Mouse (Mus musculus) midbrain, embryonic 16.5 days (tissue): ENCODE measurements at regions not wholly inside any gene's neighbourhood (a gene's known extent, or its start where the extent isn't known, plus 50 kb on each side); places are given as distances from the start of the nearest gene placed in this dataset.

Experiments
- ATAC-seq: fragments of 200-750 bp; cut with Nextera tagmentation; 2 replicates; pipeline ENCODE4 v1.8.0; 2017; ENCODE audit warnings: moderate TSS enrichment
- H3K27ac ChIP-seq: fragments of 300-500 bp; sonication (generic); 2 replicates; pipeline ENCODE4 v1.5.1; 2014; ENCODE audit warnings: mild to moderate bottlenecking, low read length, mixed read lengths
- H3K27me3 ChIP-seq: fragments of 300-500 bp; sonication (generic); 2 replicates; pipeline ENCODE4 v1.6.1; 2014; ENCODE audit warnings: low read depth, low read length, mixed read lengths; ENCODE audit not compliant: control insufficient read depth, insufficient read depth
- H3K36me3 ChIP-seq: fragments of 300-500 bp; sonication (generic); 2 replicates; pipeline ENCODE4 v1.6.1; 2014; ENCODE audit warnings: mild to moderate bottlenecking, low read length, moderate library complexity, mixed read lengths; ENCODE audit not compliant: control insufficient read depth, insufficient read depth
- H3K4me1 ChIP-seq: fragments of 300-500 bp; sonication (generic); 2 replicates; pipeline ENCODE4 v1.6.1; 2014; ENCODE audit warnings: mild to moderate bottlenecking, low read length, mixed read lengths; ENCODE audit not compliant: control insufficient read depth, insufficient read depth
- H3K4me2 ChIP-seq: fragments of 300-500 bp; sonication (generic); 2 replicates; pipeline ENCODE4 v1.6.1; 2014; ENCODE audit warnings: mild to moderate bottlenecking, low read length, mixed read lengths
- H3K4me3 ChIP-seq: fragments of 300-500 bp; sonication (generic); 2 replicates; pipeline ENCODE4 v1.5.1; 2014; ENCODE audit warnings: low read depth, mild to moderate bottlenecking, low read length, moderate library complexity, mixed read lengths
- H3K9ac ChIP-seq: fragments of 300-500 bp; sonication (generic); 2 replicates; pipeline ENCODE4 v1.6.1; 2014; ENCODE audit warnings: low read depth, low read length, mixed read lengths
- H3K9me3 ChIP-seq: fragments of 300-500 bp; sonication (generic); replicated peaks from 2 replicates; pipeline ENCODE4 v1.6.1; 2014; ENCODE audit warnings: mild to moderate bottlenecking, low read length, mixed read lengths; ENCODE audit not compliant: control insufficient read depth, poor library complexity, severe bottlenecking
- WGBS: fragments of 180-500 bp; shearing (Covaris S2); extraction: QIAGEN DNeasy Blood & Tissue Kit; methylation state at CpG from one replicate; pipeline ENCODE4 v1.1.7; 2014; 5-methylcytosine and 5-hydroxymethylcytosine counted together

- no peak overlapping the region for H3K4me2 ChIP-seq
- WGBS: 88% methylated on average over 3 of the region's 3 CpGs
- no peak overlapping the region for H3K27ac ChIP-seq
- H3K4me3 ChIP-seq: no peak overlapping the region
- no peaks in the 10 kb centered on the region for H3K27me3 ChIP-seq
- no peaks in the 10 kb centered on the region for H3K36me3 ChIP-seq
- H3K9ac ChIP-seq: no peak overlapping the region
- no peaks in the 10 kb centered on the region for H3K4me1 ChIP-seq
- no peaks in the 10 kb centered on the region for H3K9me3 ChIP-seq
- no peak for ATAC-seq
Measured at GRCm38 (mm10) chr2:11960777-11961176, 183.1 kb downstream of the Ankrd16 start.

DNA sequence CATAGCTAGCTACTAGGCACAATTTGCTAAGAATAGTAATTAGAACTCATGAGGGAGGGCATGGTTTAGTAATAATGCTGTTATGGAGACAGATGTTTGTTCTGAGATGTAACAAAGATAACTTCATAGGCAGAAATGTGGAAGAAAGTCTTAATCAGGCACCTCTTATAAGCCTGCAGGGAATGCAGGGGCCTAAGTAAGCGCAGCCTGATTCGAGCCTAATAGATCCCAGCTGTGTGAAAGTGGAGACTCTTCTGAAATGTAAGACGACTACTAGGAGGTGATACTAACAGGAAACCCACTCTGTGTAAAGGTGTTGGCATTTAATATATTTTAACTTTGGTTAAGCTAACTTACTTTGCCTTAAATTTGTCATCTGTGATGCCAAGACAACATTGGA is 187.7 kb downstream of the Ankrd16 start:
- no peak overlapping the region for H3K27ac ChIP-seq
- no peak for ATAC-seq
- no peaks in the 10 kb centered on the region for H3K4me1 ChIP-seq
- H3K9ac ChIP-seq: no peak overlapping the region
- H3K27me3 ChIP-seq: no peaks in the 10 kb centered on the region
- WGBS: 78% methylated on average over 3 of the region's 3 CpGs
- no peak overlapping the region for H3K4me3 ChIP-seq
- H3K4me2 ChIP-seq: no peak overlapping the region
- no peaks in the 10 kb centered on the region for H3K36me3 ChIP-seq
- H3K9me3 ChIP-seq: no peaks in the 10 kb centered on the region

- WGBS: 73% methylated on average over 2 of the region's 2 CpGs
- no peak overlapping the region for H3K4me3 ChIP-seq
- H3K4me2 ChIP-seq: no peak overlapping the region
- no peaks in the 10 kb centered on the region for H3K4me1 ChIP-seq
- no peaks in the 10 kb centered on the region for H3K9me3 ChIP-seq
- no peak overlapping the region for H3K27ac ChIP-seq
- no peak for ATAC-seq
- no peak overlapping the region for H3K9ac ChIP-seq
- no peaks in the 10 kb centered on the region for H3K36me3 ChIP-seq
- no peaks in the 10 kb centered on the region for H3K27me3 ChIP-seq
Measured at GRCm38 (mm10) chr2:11967001-11967400, 189.3 kb downstream of the Ankrd16 start.

DNA sequence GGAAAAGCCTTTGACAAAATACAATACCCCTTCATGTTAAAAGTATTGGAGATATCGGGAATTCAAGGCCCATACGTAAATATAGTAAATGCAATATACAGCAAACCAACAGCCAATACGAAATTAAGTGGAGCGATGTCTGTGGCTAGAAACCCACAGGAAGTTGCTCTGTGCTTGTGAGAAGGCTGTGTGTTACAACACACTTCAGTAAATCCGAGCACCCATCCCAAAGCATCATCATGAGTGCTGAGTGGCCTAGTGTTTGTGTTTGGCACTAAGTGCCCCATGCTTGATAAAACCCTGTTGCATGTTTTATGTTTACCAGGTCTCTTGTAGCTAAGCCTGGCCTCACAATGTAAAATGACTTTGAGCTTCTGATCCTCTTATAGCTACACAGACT is 194.3 kb downstream of the Ankrd16 start:
- Histone ChIP-seq H3K36me3 (no peaks in the 10 kb centered on the region), H3K4me1 (no peaks in the 10 kb centered on the region), H3K27ac (no peak overlapping the region), H3K9me3 (no peaks in the 10 kb centered on the region), H3K4me3 (no peak overlapping the region), H3K9ac (no peak overlapping the region), H3K4me2 (no peak overlapping the region), H3K27me3 (no peaks in the 10 kb centered on the region)
- ATAC-seq: no peak
- WGBS: 87% methylated on average over 5 of the region's 5 CpGs

DNA sequence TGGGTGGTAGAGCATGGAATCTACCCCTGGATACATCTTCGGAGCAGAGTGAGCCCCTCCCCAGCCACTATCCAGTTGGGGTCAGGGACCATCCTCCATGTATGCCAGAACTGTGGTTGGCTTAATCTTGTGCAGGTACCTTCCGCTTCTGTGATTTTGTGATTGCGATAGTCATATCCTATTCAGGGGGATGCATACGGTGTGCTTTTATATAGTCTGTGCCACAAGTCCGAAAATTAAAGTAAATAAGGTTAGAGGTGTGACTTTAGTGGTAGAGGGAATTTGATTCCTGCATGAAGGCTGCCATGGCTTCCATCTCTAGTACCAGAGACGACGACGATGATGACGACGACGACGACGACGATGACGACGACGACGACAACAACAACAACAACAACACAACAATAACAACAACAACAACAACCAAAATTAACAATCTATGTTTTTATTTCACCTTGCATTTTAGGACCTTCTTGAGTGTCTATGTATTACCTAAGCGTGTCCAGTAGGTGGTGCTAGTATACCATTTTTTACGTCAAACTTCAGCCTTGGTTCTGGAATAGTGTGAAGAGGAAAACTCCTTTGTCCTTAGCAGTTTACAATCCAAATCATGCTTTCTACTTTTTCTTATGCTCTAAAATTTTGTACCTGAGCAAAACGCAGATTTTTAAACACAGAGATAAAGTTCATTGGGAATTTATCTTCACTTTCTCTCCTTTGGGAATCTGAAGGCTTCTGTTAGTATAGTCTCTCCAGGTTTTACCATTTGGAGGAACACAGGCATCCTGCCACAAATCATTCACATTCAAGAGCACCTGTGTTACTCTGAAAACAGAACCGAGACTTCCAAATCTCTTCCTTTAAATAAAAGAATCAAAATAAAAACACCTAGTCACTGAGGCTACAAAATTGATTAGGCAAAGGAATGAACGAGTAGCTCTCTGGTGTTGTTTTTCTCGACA is 224.5 kb downstream of the Ankrd16 start:
- no peak overlapping the region for H3K4me3 ChIP-seq
- H3K4me1 ChIP-seq: no peaks in the 10 kb centered on the region
- 36% methylated on average over 24 of the region's 24 CpGs for WGBS
- peak overlapping the region; percentile 14; the same call in 1 of the 2 replicates for H3K4me2 ChIP-seq
- H3K36me3 ChIP-seq: no peaks in the 10 kb centered on the region
- H3K9ac ChIP-seq: no peak overlapping the region
- no peak overlapping the region for H3K27ac ChIP-seq
- H3K9me3 ChIP-seq: no peaks in the 10 kb centered on the region
- peak; percentile 76 for ATAC-seq
- no peaks in the 10 kb centered on the region for H3K27me3 ChIP-seq

DNA sequence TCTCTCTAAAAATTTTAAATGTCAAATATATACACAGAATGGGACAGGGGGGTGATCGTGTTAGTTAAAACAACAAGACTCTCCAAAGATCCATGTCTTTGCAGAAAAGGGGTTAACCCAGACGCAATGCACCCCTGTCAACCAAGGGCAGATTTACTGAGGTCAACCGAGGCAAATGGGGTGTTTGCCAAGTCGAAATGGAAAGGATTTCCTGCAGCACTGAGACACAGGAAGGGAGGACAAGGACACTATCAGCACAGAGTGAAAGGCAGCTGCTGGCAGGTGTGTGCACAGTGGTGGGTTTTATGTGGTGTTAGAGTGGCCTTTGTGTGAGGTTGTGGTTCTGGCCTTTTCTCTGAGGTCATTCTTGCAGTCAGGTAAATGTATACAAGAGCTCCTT is 226.7 kb downstream of the Ankrd16 start:
- ATAC-seq: no peak
- Histone ChIP-seq H3K4me3 (no peak overlapping the region), H3K4me1 (no peaks in the 10 kb centered on the region), H3K4me2 (no peak overlapping the region), H3K9ac (no peak overlapping the region), H3K27me3 (no peaks in the 10 kb centered on the region), H3K9me3 (no peaks in the 10 kb centered on the region), H3K36me3 (no peaks in the 10 kb centered on the region), H3K27ac (no peak overlapping the region)
- 71% methylated on average over 4 of the region's 4 CpGs for WGBS

DNA sequence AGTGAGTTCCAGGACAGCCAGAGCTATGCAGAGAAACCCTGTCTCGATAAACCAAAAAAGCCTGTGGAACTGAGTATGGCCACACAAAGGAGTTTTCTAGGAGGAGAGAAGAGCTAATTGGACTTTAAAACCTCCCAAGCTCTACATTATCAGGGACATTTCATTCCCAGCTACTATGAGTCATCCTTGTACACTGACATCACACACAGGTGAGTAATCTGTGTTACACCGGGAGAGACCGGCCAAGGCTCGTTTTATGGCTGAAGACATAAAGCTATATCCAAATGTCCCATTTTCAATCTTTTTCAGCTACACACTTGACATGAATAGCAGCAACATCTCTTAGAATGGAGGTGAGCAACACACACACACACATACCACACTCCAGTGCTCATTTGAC is 229.5 kb downstream of the Ankrd16 start:
- no peak for ATAC-seq
- Histone ChIP-seq H3K9me3 (no peaks in the 10 kb centered on the region), H3K4me1 (no peaks in the 10 kb centered on the region), H3K4me3 (no peak overlapping the region), H3K27ac (no peak overlapping the region), H3K27me3 (no peaks in the 10 kb centered on the region), H3K36me3 (no peaks in the 10 kb centered on the region), H3K4me2 (no peak overlapping the region), H3K9ac (no peak overlapping the region)
- 99% methylated on average over 4 of the region's 4 CpGs for WGBS

DNA sequence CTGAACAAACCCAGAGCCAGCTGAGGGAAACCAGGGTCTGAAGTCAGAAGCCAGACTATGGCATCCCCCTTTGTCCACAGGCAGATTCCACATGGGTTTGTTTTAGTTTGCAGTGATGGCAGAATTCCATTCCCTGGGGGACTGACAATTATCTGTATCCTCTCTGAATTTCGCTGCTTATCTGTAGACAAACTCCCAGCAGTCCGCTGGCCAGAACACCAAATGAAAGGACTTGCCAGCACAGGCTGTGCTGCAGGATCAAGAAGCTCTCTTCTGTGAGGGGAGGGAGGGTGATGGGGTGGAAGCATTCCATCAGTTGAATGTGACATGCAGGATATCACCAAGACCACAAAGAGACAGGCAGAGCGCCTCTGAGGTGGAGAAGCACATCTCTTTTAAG is 233.8 kb downstream of the Ankrd16 start:
- Histone ChIP-seq H3K4me1 (no peaks in the 10 kb centered on the region), H3K4me3 (no peak overlapping the region), H3K9ac (no peak overlapping the region), H3K9me3 (no peaks in the 10 kb centered on the region), H3K4me2 (no peak overlapping the region), H3K27me3 (no peaks in the 10 kb centered on the region), H3K36me3 (no peaks in the 10 kb centered on the region), H3K27ac (no peak overlapping the region)
- ATAC-seq: no peak
- WGBS: 74% methylated on average over 3 of the region's 3 CpGs

GRCm38 (mm10) chr2:12019607-12020006 is 241.9 kb downstream of the Ankrd16 start:
- 9% methylated on average over 1 of the region's 1 CpGs for WGBS
- no peaks in the 10 kb centered on the region for H3K9me3 ChIP-seq
- H3K4me2 ChIP-seq: no peak overlapping the region
- no peak for ATAC-seq
- H3K9ac ChIP-seq: no peak overlapping the region
- H3K4me1 ChIP-seq: no peaks in the 10 kb centered on the region
- H3K4me3 ChIP-seq: no peak overlapping the region
- no peaks in the 10 kb centered on the region for H3K27me3 ChIP-seq
- H3K27ac ChIP-seq: no peak overlapping the region
- no peaks in the 10 kb centered on the region for H3K36me3 ChIP-seq
